Mouse (Mus musculus): ENCODE measurements around the gene Zdhhc16.

DNA sequence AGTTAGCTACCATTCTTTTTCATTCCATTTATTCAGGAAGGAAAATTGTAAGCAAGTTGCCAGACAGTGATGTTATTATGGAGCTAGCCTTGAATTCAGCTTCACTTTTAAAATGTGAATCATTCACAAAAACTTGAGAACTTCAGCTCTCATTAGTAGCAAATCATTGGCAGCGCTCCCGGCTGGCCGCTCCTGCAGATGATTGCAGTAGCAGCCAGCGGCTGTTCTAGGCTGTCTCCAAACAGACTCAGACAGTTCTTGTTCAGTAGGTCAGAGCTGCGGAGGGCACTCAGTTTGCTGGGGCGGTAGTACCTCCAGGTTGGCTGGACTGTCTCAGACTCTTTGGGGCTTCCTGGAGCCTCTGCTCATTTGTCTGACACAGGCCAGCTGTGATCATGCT, 60.2 kb downstream of the Zdhhc16 start:
- no peak for TF ChIP-seq CTCF (IDR thresholded peaks at IDR 0.05; ENCODE audit: borderline replicate concordance, insufficient read depth, low read length)
- TF ChIP-seq POLR2A (IDR thresholded peaks at IDR 0.05; ENCODE audit: low read depth, low read length), result no peak
